Mouse (Mus musculus) neural tube, embryonic 11.5 days (tissue): ENCODE results near the gene Maf. TPM values are rescaled to one million over a fixed set of nuclear protein-coding genes. Genes with fewer than 3 reads are reported as not detected.

Source experiments
- ATAC-seq: fragments of 200-750 bp; cut with Nextera tagmentation; 2 replicates; pipeline ENCODE4 v1.8.0; 2017; ENCODE audit warnings: moderate number of reproducible peaks, mild to moderate bottlenecking, moderate TSS enrichment, moderate library complexity; ENCODE audit not compliant: insufficient read depth, low FRiP score, low TSS enrichment
- DNase-seq: peaks from one replicate; pipeline ENCODE4 v3.0.0-alpha.2; 2015; ENCODE audit warnings: low spot score
- H3K27ac ChIP-seq: fragments of 300-500 bp; sonication (generic); 2 replicates; pipeline ENCODE4 v1.5.1; 2014; ENCODE audit warnings: low read depth, mild to moderate bottlenecking, low read length
- H3K27me3 ChIP-seq: fragments of 300-500 bp; sonication (generic); 2 replicates; pipeline ENCODE4 v1.6.1; 2014; ENCODE audit warnings: mild to moderate bottlenecking, low read length, mixed read lengths; ENCODE audit not compliant: control insufficient read depth, insufficient read depth
- H3K36me3 ChIP-seq: fragments of 300-500 bp; sonication (generic); 2 replicates; pipeline ENCODE4 v1.6.1; 2014; ENCODE audit warnings: mild to moderate bottlenecking, low read length, moderate library complexity, mixed read lengths; ENCODE audit not compliant: control insufficient read depth, insufficient read depth
- H3K4me1 ChIP-seq: fragments of 300-500 bp; sonication (generic); 2 replicates; pipeline ENCODE4 v1.6.1; 2014; ENCODE audit warnings: low read length, mixed read lengths; ENCODE audit not compliant: control insufficient read depth, insufficient read depth
- H3K4me2 ChIP-seq: fragments of 300-500 bp; sonication (generic); 2 replicates; pipeline ENCODE4 v1.6.1; 2014; ENCODE audit warnings: low read depth, mild to moderate bottlenecking, moderate library complexity
- H3K4me3 ChIP-seq: fragments of 300-500 bp; sonication (generic); 2 replicates; pipeline ENCODE4 v1.5.1; 2014; ENCODE audit warnings: low read depth, low read length
- H3K9ac ChIP-seq: fragments of 300-500 bp; sonication (generic); 2 replicates; pipeline ENCODE4 v1.6.1; 2014; ENCODE audit warnings: mild to moderate bottlenecking, low read length
- H3K9me3 ChIP-seq: fragments of 300-500 bp; sonication (generic); 2 replicates; pipeline ENCODE4 v1.6.1; 2016; ENCODE audit warnings: low read length; ENCODE audit not compliant: control insufficient read depth
- WGBS: fragments of 180-500 bp; shearing (Covaris S2); extraction: QIAGEN DNeasy Blood & Tissue Kit; methylation state at CpG from one replicate; pipeline ENCODE4 v1.1.7; 2014; 5-methylcytosine and 5-hydroxymethylcytosine counted together
- polyA plus RNA-seq: library from polyadenylated mRNA; unstranded; fragments of >200 nt; fragmentation: Nextera tagmentation; extraction: Ambion mirVana; gene quantifications from 2 replicates; pipeline ENCODE4 v1.2.1, GENCODE M21; 2014

Maf gene
- polyA plus RNA-seq, result 4.9 and 5.5 TPM in 2 replicates

DNA sequence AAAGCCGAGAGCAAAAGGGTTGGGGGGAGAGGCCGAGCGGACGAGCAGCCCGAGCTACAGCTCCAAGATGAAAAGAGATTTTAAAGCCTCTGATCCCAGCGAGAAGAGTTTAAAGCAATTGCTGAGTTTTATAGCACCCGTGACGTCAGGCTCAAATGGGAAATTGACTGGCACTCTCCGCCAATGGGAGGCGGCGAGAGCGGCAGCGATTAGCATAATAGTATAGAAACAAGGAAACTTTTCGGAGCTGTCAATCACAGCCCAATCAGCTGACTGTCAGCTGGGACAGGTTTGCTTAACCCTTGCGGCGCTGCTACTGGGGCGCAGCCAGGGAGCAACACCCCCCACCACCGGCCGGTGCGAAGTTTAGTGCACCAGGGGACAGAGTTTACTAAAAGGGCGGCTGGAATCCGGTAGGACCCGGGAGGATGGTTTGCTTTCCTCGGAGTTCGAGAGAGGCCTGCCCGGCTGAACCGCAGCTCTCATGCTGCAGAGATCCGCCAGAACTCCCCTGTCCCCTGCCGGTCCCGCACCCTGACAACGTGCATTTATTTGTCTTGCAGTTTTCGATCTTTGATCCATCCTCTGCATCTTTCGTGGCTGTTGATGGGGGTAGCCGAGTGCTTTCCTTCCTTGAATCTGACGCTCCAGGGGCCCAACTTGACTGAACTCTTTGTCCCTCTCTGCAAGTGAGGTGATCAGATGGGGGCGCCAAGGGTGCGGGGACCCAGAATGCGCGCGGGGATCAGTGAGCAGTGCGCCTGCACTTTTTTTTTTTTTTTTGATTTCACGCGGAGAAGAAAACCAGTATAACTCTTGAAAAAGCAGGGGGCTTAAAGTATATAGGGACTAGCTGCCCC, at the start of gene Maf:
Gene Maf (minus strand): TSS at position 64 of the 860 bp plus-strand sequence.
- DNase-seq (peak; percentile 83), ATAC-seq (peak; percentile 54)
- Histone ChIP-seq H3K4me2 (peak within 1 kb of the TSS; percentile 82), H3K36me3 (no peaks in the 10 kb centered on the region), H3K27ac (peak within 1 kb of the TSS; percentile 82), H3K9me3 (no peaks in the 10 kb centered on the region), H3K9ac (peak within 1 kb of the TSS; percentile 76), H3K27me3 (0 out of 2 replicates have a peak, but pooled peaks cover 2% of the 10 kb centered on the region), H3K4me1 (peaks cover 3% of the 10 kb centered on the region; the same call in 1 of the 2 replicates), H3K4me3 (peak within 1 kb of the TSS; percentile 63)
- WGBS, result under 1% methylated on average over 43 of the region's 43 CpGs

DNA sequence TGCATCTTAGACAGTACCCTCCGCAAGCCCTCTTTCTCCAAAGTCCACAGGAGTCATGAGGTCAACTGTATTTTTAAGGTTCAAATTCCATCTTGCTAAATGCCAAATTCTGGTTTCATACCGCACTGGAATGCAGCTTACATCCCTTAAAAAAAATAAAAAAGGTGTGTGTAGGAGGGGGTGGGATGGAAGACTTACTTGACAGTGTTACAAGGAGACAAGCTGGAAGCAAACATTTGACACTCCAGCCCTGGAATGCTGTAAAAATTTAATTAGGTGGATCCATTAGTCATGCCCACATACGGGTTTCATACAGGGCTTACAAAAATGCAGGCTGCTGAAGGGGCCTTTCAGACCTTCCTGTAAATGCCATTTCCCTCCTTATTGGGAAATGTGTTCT, 49.4 kb upstream of the Maf start:
- Histone ChIP-seq H3K4me1 (no peaks in the 10 kb centered on the region), H3K4me2 (no peak overlapping the region), H3K4me3 (no peak overlapping the region), H3K9me3 (no peaks in the 10 kb centered on the region), H3K27ac (no peak overlapping the region), H3K9ac (no peak overlapping the region), H3K36me3 (no peaks in the 10 kb centered on the region), H3K27me3 (no peaks in the 10 kb centered on the region)
- ATAC-seq (no peak), DNase-seq (no peak)
- WGBS, result 69% methylated on average over 3 of the region's 3 CpGs

DNA sequence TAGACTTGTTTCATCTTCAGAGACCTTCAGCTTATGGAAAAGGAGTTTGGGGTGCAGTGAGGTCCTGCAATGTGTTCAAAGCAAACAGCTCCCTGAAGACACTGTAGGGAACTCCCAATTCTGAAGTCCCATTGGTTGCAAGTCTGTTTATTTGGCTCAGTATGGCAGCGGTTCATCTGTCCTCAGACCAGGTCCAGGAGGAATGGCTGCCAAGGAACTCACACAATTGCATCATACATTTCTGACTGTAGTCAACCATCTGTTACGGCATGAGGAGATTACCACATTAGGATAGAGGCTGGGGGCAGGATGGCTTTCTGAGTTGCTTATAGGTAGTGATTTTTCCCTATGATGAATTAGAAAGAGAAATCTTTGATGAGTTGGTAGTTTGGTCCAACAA, 48.4 kb upstream of the Maf start:
- no peak overlapping the region for H3K4me3 ChIP-seq
- DNase-seq, result no peak
- H3K9me3 ChIP-seq, result no peaks in the 10 kb centered on the region
- H3K4me1 ChIP-seq, result no peaks in the 10 kb centered on the region
- no peaks in the 10 kb centered on the region for H3K36me3 ChIP-seq
- H3K27ac ChIP-seq, result no peak overlapping the region
- 88% methylated on average over 2 of the region's 2 CpGs for WGBS
- H3K4me2 ChIP-seq, result no peak overlapping the region
- H3K9ac ChIP-seq, result no peak overlapping the region
- no peak for ATAC-seq
- H3K27me3 ChIP-seq, result no peaks in the 10 kb centered on the region

DNA sequence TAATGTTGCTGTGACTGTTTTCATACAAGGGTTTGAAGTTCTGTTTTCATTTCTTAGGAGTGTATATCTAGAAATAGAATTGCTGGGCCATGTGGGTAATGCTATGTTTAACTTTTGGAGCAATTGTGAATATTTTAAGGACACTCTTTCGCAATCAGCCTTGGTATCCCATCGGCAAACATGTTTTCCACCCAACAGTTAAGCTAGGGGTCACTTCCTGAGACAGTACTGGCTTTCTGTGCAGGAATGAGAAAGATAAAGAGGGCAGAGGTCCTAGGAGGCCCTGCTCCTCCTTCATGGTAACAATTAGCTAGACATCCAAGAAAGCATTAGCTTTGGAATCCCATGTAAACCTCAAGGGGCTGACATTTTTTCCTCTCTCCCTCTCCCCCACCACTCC, 47.1 kb upstream of the Maf start:
- DNase-seq, result no peak
- no peak overlapping the region for H3K4me2 ChIP-seq
- 79% methylated on average over 2 of the region's 2 CpGs for WGBS

DNA sequence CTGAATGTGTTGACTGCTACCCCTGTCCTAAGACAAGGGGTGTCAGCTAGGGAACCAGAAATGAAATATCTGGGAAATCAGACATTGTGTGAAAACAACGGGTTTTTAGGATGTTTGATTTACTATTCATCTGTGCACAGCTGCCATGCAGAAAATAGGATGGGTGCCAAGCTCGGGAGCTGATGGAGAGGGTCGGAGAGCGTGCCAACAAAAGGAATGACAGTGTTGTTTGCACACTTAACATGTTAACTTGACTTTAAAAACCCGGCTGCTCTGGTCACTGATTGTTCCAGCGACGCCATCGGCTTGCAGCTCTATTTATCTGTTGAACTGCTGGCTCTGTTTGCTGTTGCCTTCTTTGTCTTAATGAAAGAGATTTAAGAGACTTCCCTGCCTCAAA, 46.2 kb upstream of the Maf start:
- ATAC-seq (no peak), DNase-seq (no peak)
- no peaks in the 10 kb centered on the region for H3K9me3 ChIP-seq
- no peak overlapping the region for H3K9ac ChIP-seq
- no peak overlapping the region for H3K4me3 ChIP-seq
- H3K27me3 ChIP-seq, result no peaks in the 10 kb centered on the region
- H3K36me3 ChIP-seq, result no peaks in the 10 kb centered on the region
- no peaks in the 10 kb centered on the region for H3K4me1 ChIP-seq
- H3K4me2 ChIP-seq, result no peak overlapping the region
- H3K27ac ChIP-seq, result no peak overlapping the region
- 59% methylated on average over 8 of the region's 8 CpGs for WGBS

More for the DNA sequence above, 47.1 kb upstream of the Maf start:
- H3K27me3 ChIP-seq, result no peaks in the 10 kb centered on the region
- H3K27ac ChIP-seq, result no peak overlapping the region
- ATAC-seq, result no peak
- no peak overlapping the region for H3K4me3 ChIP-seq
- H3K36me3 ChIP-seq, result no peaks in the 10 kb centered on the region
- no peaks in the 10 kb centered on the region for H3K4me1 ChIP-seq
- H3K9me3 ChIP-seq, result no peaks in the 10 kb centered on the region
- no peak overlapping the region for H3K9ac ChIP-seq

GRCm38 (mm10) chr8:115747426-115747825, 39.8 kb upstream of the Maf start:
- Histone ChIP-seq H3K4me3 (no peak overlapping the region), H3K36me3 (no peaks in the 10 kb centered on the region), H3K9ac (no peak overlapping the region), H3K27ac (no peak overlapping the region), H3K4me1 (no peaks in the 10 kb centered on the region), H3K4me2 (no peak overlapping the region), H3K27me3 (no peaks in the 10 kb centered on the region), H3K9me3 (no peaks in the 10 kb centered on the region)
- 90% methylated on average over 10 of the region's 10 CpGs for whole genome bisulfite sequencing
- ATAC-seq (no peak), DNase-seq (no peak)

DNA sequence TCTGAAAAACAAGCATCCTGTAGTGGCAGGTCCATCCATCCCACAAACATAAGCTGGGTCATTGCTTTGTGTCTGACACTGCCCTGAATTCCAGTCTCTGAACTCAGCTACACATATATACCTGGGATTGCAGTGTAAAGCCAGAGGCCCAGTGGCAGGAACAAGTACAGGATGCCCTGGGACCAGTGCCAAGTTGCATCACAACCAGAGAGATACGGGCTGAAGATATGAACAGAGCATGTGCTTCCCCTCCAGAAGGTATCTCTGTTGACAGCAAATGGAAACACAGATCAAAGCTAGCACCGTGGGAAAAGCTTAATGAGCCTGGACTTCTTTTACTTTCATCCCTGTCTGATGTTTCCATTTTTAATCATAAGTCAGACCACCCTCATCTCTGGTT, 38.1 kb upstream of the Maf start:
- ATAC-seq, result no peak
- H3K9ac ChIP-seq, result no peak overlapping the region
- no peaks in the 10 kb centered on the region for H3K36me3 ChIP-seq
- no peaks in the 10 kb centered on the region for H3K27me3 ChIP-seq
- 77% methylated on average over 2 of the region's 2 CpGs for WGBS
- no peak overlapping the region for H3K4me3 ChIP-seq
- H3K4me2 ChIP-seq, result no peak overlapping the region
- no peaks in the 10 kb centered on the region for H3K4me1 ChIP-seq
- H3K27ac ChIP-seq, result no peak overlapping the region
- no peak for DNase-seq
- H3K9me3 ChIP-seq, result no peaks in the 10 kb centered on the region

GRCm38 (mm10) chr8:115743441-115743840, 35.8 kb upstream of the Maf start:
- Histone ChIP-seq H3K4me1 (no peaks in the 10 kb centered on the region), H3K36me3 (no peaks in the 10 kb centered on the region), H3K4me2 (no peak overlapping the region), H3K9ac (no peak overlapping the region), H3K27me3 (no peaks in the 10 kb centered on the region), H3K4me3 (no peak overlapping the region), H3K9me3 (no peaks in the 10 kb centered on the region), H3K27ac (no peak overlapping the region)
- ATAC-seq (no peak), DNase-seq (no peak)
- WGBS, result 73% methylated on average over 2 of the region's 2 CpGs

DNA sequence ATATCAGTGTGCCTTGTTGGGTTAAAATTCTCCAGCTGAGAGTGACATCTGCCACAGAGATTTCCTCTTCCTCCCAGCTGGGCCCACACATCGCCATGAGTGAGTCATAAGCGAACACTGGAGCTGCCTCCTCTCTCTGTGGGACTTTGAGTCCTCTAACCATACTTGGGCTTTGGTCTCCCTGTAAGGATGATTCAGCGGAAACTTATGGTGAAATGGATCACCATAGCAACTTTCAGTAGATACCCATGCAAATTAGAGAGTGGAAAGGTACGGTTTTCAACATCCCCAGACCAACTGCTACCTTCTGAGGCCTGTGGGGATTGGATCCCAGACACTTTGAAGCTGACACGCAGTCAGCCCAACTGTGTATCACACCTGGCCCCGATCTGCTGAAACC, 35.1 kb upstream of the Maf start:
- DNase-seq (no peak), ATAC-seq (no peak)
- Histone ChIP-seq H3K27me3 (no peaks in the 10 kb centered on the region), H3K4me3 (no peak overlapping the region), H3K27ac (no peak overlapping the region), H3K36me3 (no peaks in the 10 kb centered on the region), H3K9ac (no peak overlapping the region), H3K4me1 (no peaks in the 10 kb centered on the region), H3K9me3 (no peaks in the 10 kb centered on the region), H3K4me2 (no peak overlapping the region)
- WGBS, result 88% methylated on average over 6 of the region's 6 CpGs
